Mouse (Mus musculus) gonadal fat pad, adult 2 months (tissue): ENCODE measurements around the gene Slc9a9. TPM values are rescaled to one million over a fixed set of nuclear protein-coding genes. Genes with fewer than 3 reads are reported as not detected.

Experiments
- DNase-seq: peaks from one replicate; pipeline ENCODE4 v3.0.0-alpha.2; 2012; ENCODE audit warnings: low read depth
- polyA plus RNA-seq: library from polyadenylated mRNA; depleted of rRNA; stranded (reverse); fragments of >200 nt; gene quantifications from 2 replicates; pipeline ENCODE4 v1.2.3, GENCODE M21; 2012; rRNA removed

Gene Slc9a9
- polyA plus RNA-seq, 1 experiment, result 3.9 TPM

- peak; percentile 52 for DNase-seq
Measured at GRCm38 (mm10) chr9:95207661-95208060, 538.0 kb downstream of the Slc9a9 start.

GRCm38 (mm10) chr9:95208681-95209080 lies 539.0 kb downstream of the Slc9a9 start:
- no peak for DNase-seq

GRCm38 (mm10) chr9:95220009-95220408 lies 550.3 kb downstream of the Slc9a9 start:
- DNase-seq, result no peak

- DNase-seq, result no peak
Measured at GRCm38 (mm10) chr9:95221310-95221709, 551.6 kb downstream of the Slc9a9 start.

- DNase-seq, result no peak
Measured at GRCm38 (mm10) chr9:95226986-95227385, 557.3 kb downstream of the Slc9a9 start.

DNA sequence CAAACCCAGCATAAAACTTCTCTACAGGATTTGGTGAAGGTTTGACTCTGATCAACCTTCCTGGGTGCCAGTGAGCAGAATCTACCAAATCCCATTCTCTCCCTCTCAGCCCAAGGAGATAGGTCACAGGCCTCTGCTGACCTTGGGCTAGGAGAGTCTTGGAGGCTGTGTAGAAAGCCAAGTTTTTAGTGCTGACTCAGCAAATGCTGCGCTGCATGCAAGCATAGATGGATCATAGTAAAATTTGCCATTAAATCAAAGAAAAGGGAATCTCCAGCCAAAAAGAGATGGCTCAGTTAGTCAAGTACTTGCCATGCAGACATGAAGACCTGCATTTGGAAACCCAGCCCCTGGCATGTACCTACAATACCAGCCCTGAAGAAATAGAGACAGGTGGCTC lies 558.4 kb downstream of the Slc9a9 start:
- no peak for DNase-seq

DNA sequence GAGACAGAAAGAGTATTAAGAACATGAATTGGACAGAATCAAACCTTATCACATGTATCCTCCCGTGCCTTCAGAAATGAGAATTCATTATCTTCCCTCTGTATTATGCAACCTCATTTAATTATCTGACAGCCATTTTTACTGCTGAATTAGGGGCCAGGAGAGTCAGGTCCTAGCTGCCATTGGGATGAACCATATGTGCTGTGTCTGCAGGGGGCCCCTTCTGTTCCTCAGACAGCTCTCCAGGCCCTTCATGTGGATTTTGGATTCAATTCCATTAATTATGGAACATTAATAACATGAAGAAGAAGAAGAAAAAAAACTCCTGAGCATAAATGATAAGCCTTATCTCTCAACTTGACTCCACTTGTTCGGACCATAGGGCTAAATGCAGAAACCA lies 559.4 kb downstream of the Slc9a9 start:
- DNase-seq, result no peak

GRCm38 (mm10) chr9:95239900-95240299 lies 570.2 kb downstream of the Slc9a9 start:
- DNase-seq, result no peak

GRCm38 (mm10) chr9:95242628-95243195 lies 573.0 kb downstream of the Slc9a9 start:
- no peak for DNase-seq

GRCm38 (mm10) chr9:95254162-95254561 lies 584.5 kb downstream of the Slc9a9 start:
- DNase-seq, result no peak

DNA sequence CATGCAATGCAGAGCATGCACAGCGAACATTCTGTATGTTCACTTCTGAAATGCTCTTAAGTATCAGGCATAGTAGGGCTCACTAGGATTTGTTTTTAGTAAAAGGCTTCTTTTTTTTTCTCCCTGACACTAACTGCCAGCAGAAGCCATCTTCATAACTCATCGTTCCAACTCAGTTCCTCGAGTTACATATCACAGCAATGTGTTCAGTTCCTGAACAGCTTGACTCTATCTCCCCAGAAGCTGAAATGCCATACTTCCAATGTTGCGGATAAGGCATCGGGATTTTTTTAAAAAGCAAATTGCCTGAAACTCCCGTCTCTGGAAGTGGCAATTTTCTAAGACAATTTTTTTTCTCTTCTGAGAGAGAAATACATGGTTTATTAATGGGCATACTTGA lies 586.1 kb downstream of the Slc9a9 start:
- DNase-seq, result no peak

GRCm38 (mm10) chr9:95256680-95257316 lies 587.1 kb downstream of the Slc9a9 start:
- no peak for DNase-seq

GRCm38 (mm10) chr9:95262851-95263250 lies 593.1 kb downstream of the Slc9a9 start:
- no peak for DNase-seq

GRCm38 (mm10) chr9:95263867-95264509 lies 594.3 kb downstream of the Slc9a9 start:
- DNase-seq, result no peak

GRCm38 (mm10) chr9:95266179-95266578 lies 596.5 kb downstream of the Slc9a9 start:
- no peak for DNase-seq

DNA sequence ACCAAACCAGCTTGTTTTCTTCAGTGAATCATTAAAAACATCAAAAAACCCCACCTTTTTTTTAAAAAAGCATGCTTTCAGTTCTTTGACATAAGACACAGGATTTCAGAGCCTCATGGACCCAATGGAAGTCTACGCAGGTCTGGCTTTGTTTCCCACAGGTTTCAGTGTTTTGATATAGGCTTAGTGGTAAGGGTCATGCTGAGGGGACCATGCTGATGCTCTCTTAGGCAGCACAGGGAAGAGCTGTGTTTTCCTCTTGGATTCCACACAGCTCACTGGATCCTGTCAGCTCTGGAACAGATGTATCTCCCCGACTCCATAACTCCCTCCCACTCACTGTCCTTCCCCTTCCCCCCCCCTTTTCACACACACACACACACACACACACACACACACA lies 597.2 kb downstream of the Slc9a9 start:
- no peak for DNase-seq

DNA sequence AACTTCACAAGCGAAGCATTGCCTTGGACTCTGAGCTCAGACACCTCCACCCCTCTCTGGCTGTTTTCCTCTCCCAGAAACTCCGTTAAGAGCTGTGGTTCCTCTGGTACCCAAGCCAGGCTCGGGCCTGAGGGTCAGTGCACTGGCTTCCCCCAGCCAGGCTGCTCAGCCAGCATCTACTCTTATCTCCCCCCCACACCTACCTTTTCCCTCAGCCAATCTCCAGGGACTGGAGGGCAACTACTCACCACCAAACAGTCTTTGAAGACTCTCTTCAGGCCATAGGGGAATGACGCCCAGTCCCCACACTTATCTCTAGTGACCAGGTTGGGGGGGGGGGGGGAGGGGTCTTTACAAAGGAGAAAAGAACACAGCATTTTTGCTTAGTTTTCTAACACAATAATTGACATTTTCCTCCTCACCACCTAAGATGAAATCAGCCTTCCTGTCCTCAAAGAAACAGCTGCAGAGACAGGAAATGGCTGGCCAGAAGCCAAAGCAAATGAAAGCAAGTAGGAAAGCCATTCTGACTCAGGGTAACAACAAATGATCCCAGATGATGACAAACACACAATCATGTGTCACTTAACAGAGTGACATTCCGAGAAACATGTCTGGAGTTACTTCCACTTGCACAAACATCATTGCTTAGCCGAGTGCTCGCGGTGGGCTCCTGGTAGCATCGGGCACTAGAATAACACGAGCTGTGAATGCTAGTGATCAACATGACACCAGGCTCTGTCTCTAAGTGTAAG lies 610.1 kb downstream of the Slc9a9 start:
- DNase-seq, result no peak

Other genes starting within 250 kb of the Slc9a9 start
- 6.8 and 7.4 TPM in 2 replicates for gene 1190002N15Rik, start 131.8 kb upstream of the Slc9a9 start, polyA plus RNA-seq